Mouse (Mus musculus): Measurements from ENCODE around the gene Antxrl. TPM values are rescaled to one million over a fixed set of nuclear protein-coding genes. Genes with fewer than 3 reads are reported as not detected.

Gene Antxrl
- total and polyA plus RNA-seq, 2 experiments from 2014 or later = not detected

DNA sequence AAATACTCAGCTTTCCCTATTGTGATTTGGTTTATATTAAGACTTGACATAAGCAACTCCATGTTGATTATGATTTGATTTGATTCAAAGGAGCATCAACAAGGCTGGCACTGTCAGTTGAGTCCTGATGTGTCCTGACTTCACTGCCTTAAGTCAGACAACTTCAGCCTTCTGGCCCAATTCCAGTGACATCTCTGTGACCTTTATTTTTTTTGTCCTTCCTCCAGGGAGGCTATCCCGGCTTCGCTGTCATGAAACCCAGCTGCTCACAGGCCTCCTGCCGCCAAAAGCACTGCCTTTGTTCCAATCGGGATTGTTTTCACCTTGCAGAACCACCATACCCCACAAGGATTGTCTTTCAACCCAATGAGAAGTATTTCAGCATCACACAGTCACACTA lies 22.8 kb downstream of the Antxrl start:
- TF ChIP-seq EP300 (IDR thresholded peaks at IDR 0.05; ENCODE audit: low read depth) (no peak), CTCF (IDR thresholded peaks at IDR 0.05; ENCODE audit: low read depth) (no peak)
- no peak for DNase-seq (ENCODE audit: low spot score)
- 29% methylated on average over 4 of the region's 4 CpGs for WGBS

DNA sequence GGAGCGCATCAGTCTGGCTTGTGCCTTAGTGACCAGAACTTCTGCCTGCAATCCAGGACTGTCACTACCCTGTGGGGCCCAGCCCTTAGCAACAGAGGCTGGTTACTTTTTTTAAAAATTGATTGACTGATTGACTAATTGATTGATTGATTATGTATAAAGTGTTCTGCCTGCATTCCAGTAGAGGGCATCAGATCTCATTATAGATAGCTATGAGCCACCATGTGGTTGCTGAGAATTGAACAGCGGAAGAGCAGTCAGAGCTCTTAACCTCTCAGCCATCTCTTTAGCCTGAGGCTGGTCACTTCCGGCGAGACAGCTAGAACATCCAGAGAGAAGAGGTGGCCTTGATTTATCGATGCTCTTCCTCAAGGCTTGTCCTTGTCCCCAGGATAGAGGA lies 24.7 kb downstream of the Antxrl start:
- H3K4me2 ChIP-seq (ENCODE audit: low read depth, low read length) = no peak overlapping the region
- ATAC-seq (ENCODE audit: insufficient read depth, low read depth) (no peak), DNase-seq (ENCODE audit: low spot score) (no peak)
- H3K9me3 ChIP-seq (replicated peaks; ENCODE audit: control insufficient read depth, low read length) = no peaks in the 10 kb centered on the region
- H3K9ac ChIP-seq (replicated peaks; ENCODE audit: low read depth, low read length) = no peak overlapping the region
- no peak overlapping the region for H3K4me3 ChIP-seq (ENCODE audit: low read depth, low read length)
- H3K36me3 ChIP-seq (replicated peaks; ENCODE audit: control insufficient read depth, insufficient read depth, low read length) = no peaks in the 10 kb centered on the region
- 80% methylated on average over 5 of the region's 5 CpGs for WGBS
- no peak overlapping the region for H3K27ac ChIP-seq (ENCODE audit: low read depth)
- no peaks in the 10 kb centered on the region for H3K27me3 ChIP-seq (ENCODE audit: control insufficient read depth, insufficient read depth, low read length)
- TF ChIP-seq EP300 (IDR thresholded peaks at IDR 0.05; ENCODE audit: low read depth) = no peak
- H3K4me1 ChIP-seq (ENCODE audit: control insufficient read depth, insufficient read depth) = 0 out of 2 replicates have a peak, but pooled peaks cover 6% of the 10 kb centered on the region

More for the DNA sequence above, 22.8 kb downstream of the Antxrl start:
- H3K36me3 ChIP-seq (replicated peaks; ENCODE audit: control insufficient read depth, insufficient read depth, low read length) = no peaks in the 10 kb centered on the region
- ATAC-seq (ENCODE audit: insufficient read depth, low read depth) = no peak
- no peak overlapping the region for H3K9ac ChIP-seq (replicated peaks; ENCODE audit: low read depth, low read length)
- no peak overlapping the region for H3K27ac ChIP-seq (ENCODE audit: low read depth)
- H3K4me2 ChIP-seq (ENCODE audit: low read depth, low read length) = no peak overlapping the region
- H3K9me3 ChIP-seq (replicated peaks; ENCODE audit: control insufficient read depth, low read length) = no peaks in the 10 kb centered on the region
- 0 out of 2 replicates have a peak, but pooled peaks cover 6% of the 10 kb centered on the region for H3K4me1 ChIP-seq (ENCODE audit: control insufficient read depth, insufficient read depth)
- H3K4me3 ChIP-seq (ENCODE audit: low read depth, low read length) = no peak overlapping the region
- no peaks in the 10 kb centered on the region for H3K27me3 ChIP-seq (ENCODE audit: control insufficient read depth, insufficient read depth, low read length)

- ATAC-seq (ENCODE audit: insufficient read depth, low read depth) (no peak), DNase-seq (ENCODE audit: low spot score) (no peak)
These were observed 25.8 kb downstream of the Antxrl start for GRCm38 (mm10) chr14:34078293-34078692.

DNA sequence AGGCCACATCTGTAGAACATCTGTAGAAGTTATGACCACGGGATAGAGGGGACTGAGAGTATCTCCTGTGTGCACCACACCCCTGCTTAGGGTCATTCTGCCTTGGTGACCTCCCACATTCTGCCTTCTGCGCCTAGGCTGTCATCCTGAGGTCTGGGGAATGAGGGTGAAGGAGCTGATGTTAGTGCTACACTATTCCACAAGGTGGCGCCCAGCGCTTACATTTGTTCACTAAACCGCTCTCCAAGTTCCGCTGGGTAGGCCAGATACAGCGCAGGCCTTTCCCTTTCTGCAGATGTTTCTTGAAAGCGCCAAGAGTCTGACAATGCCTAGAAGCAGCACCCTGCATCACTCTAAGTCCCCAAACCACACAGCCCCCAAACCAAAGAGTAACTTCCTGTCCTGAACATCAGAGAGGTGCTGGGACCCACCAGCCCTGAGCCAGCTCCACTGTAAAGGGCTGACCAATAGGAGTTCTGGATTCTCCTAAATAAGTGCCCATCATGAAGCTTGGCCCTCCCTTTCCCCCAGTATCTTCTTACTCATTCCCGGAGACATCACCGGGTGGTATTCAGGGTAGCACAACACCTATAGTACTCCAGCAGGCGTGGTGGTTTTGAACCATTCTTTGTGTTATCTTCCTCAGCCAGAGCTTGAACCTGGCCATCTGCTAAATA lies 28.0 kb downstream of the Antxrl start:
- no peaks in the 10 kb centered on the region for H3K9me3 ChIP-seq (replicated peaks; ENCODE audit: control insufficient read depth, low read length)
- no peak overlapping the region for H3K4me3 ChIP-seq (ENCODE audit: low read depth, low read length)
- peak; percentile 90 for DNase-seq (ENCODE audit: low spot score)
- peak; percentile 94 for TF ChIP-seq CTCF (IDR thresholded peaks at IDR 0.05; ENCODE audit: low read depth)
- no peak for TF ChIP-seq EP300 (IDR thresholded peaks at IDR 0.05; ENCODE audit: low read depth)
- ATAC-seq (ENCODE audit: insufficient read depth, low read depth) = peak; percentile 79
- no peaks in the 10 kb centered on the region for H3K36me3 ChIP-seq (replicated peaks; ENCODE audit: control insufficient read depth, insufficient read depth, low read length)
- no peaks in the 10 kb centered on the region for H3K4me1 ChIP-seq (ENCODE audit: control insufficient read depth, insufficient read depth)
- no peak overlapping the region for H3K4me2 ChIP-seq (ENCODE audit: low read depth, low read length)
- H3K27ac ChIP-seq (ENCODE audit: low read depth) = no peak overlapping the region
- no peak overlapping the region for H3K9ac ChIP-seq (replicated peaks; ENCODE audit: low read depth, low read length)
- whole genome bisulfite sequencing = 15% methylated on average over 11 of the region's 11 CpGs
- H3K27me3 ChIP-seq (ENCODE audit: control insufficient read depth, insufficient read depth, low read length) = 0 out of 2 replicates have a peak, but pooled peaks cover 4% of the 10 kb centered on the region

More at GRCm38 (mm10) chr14:34078293-34078692, 25.8 kb downstream of the Antxrl start:
- H3K27me3 ChIP-seq (ENCODE audit: control insufficient read depth, insufficient read depth, low read length) = no peaks in the 10 kb centered on the region
- no peak overlapping the region for H3K27ac ChIP-seq (ENCODE audit: low read depth)
- no peak overlapping the region for H3K4me3 ChIP-seq (ENCODE audit: low read depth, low read length)
- H3K36me3 ChIP-seq (replicated peaks; ENCODE audit: control insufficient read depth, insufficient read depth, low read length) = no peaks in the 10 kb centered on the region
- 0 out of 2 replicates have a peak, but pooled peaks cover 6% of the 10 kb centered on the region for H3K4me1 ChIP-seq (ENCODE audit: control insufficient read depth, insufficient read depth)
- WGBS = 56% methylated on average over 4 of the region's 4 CpGs
- H3K9me3 ChIP-seq (replicated peaks; ENCODE audit: control insufficient read depth, low read length) = no peaks in the 10 kb centered on the region
- H3K4me2 ChIP-seq (ENCODE audit: low read depth, low read length) = no peak overlapping the region
- H3K9ac ChIP-seq (replicated peaks; ENCODE audit: low read depth, low read length) = no peak overlapping the region
- TF ChIP-seq CTCF (IDR thresholded peaks at IDR 0.05; ENCODE audit: low read depth) (no peak), EP300 (IDR thresholded peaks at IDR 0.05; ENCODE audit: low read depth) (no peak)

DNA sequence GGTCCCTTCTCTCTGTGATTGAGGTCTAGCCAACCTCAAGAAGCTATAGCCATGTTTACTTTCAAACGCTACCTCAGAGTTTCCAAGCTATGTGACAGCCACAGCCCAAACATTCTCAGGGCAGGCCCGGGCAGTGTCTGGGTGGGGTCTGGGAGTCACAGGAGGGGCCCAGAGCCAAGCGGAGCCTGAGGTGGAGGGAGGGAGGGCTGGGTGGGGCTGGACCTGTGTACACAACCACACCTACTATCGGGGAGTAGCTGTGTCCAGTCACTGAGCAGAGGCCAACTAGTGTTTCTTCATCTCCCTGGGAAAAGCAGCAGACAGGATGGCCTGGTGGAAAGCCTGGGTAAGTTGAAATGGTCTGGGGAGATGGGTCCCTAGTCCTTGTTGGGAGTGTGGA lies 33.2 kb downstream of the Antxrl start, which contains the start of gene Anxa8:
TSS of gene Anxa8 (plus strand) at position 251 of the 400 bp plus-strand sequence.
- no peak for DNase-seq (ENCODE audit: low spot score)
- 56% methylated on average over 4 of the region's 4 CpGs for WGBS
- Histone ChIP-seq H3K27me3 (ENCODE audit: control insufficient read depth, insufficient read depth, low read length) (0 out of 2 replicates have a peak, but pooled peaks cover 4% of the 10 kb centered on the region), H3K27ac (ENCODE audit: low read depth) (no peak within 1 kb of the TSS), H3K9ac (replicated peaks; ENCODE audit: low read depth, low read length) (no peak within 1 kb of the TSS), H3K4me1 (ENCODE audit: control insufficient read depth, insufficient read depth) (no peaks in the 10 kb centered on the region), H3K4me2 (ENCODE audit: low read depth, low read length) (no peak within 1 kb of the TSS), H3K36me3 (replicated peaks; ENCODE audit: control insufficient read depth, insufficient read depth, low read length) (no peaks in the 10 kb centered on the region), H3K4me3 (ENCODE audit: low read depth, low read length) (no peak within 1 kb of the TSS), H3K9me3 (replicated peaks; ENCODE audit: control insufficient read depth, low read length) (no peaks in the 10 kb centered on the region)
- no peak for ATAC-seq (ENCODE audit: insufficient read depth, low read depth)
- TF ChIP-seq EP300 (IDR thresholded peaks at IDR 0.05; ENCODE audit: low read depth) = no peak
- TF ChIP-seq CTCF (IDR thresholded peaks at IDR 0.05; ENCODE audit: low read depth) = no peak
